Mouse (Mus musculus) bone marrow macrophage, adult 2 months (primary cell): ENCODE data around the gene Odf2l.

Experiments
- CTCF ChIP-seq: IDR thresholded peaks from 2 replicates; pipeline ENCODE4 v1.5.1; 2012; ENCODE audit warnings: low read depth, mild to moderate bottlenecking, low read length, moderate library complexity
- POLR2A ChIP-seq: IDR thresholded peaks from 2 replicates; pipeline ENCODE4 v1.6.1; 2012; ENCODE audit warnings: mild to moderate bottlenecking, low read depth, low read length, borderline replicate concordance

DNA sequence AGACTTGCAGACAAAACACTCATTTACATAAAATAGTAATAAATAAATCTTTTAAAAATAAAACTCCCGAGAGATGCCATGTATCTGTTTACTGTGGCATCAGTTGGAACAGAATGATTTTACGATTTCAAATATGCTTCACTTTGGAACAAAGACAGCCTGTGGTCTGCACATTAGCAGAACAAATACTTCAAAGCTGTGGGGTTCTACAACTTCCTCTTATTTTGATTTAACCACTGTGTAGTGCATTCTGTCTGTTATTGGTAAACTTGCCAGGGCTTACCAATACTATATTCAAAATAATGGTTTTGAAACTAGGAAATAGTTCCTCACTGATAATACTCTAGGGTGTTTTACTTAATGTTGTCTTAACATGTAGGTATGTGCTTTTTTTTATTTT, 8.2 kb downstream of the Odf2l start:
- TF ChIP-seq POLR2A (no peak), CTCF (no peak)
